Mouse (Mus musculus) erythroid progenitor cell, adult 5-6 weeks (primary cell): Measurements from ENCODE around the gene Rhox4a2. TPM values are rescaled to one million over a fixed set of nuclear protein-coding genes. Genes with fewer than 3 reads are reported as not detected.
"Not testable (repeated sequence)": the region's sequence is repeated elsewhere in the genome, so short reads cannot be mapped to it uniquely, and the experiment has no call there.

Experiments used
- ATAC-seq: replicated peaks from 2 replicates; pipeline ENCODE4 v1.8.0; 2016; ENCODE audit warnings: moderate number of reproducible peaks, mild to moderate bottlenecking, moderate TSS enrichment, inconsistent platforms; ENCODE audit not compliant: poor library complexity, low FRiP score, severe bottlenecking
- total RNA-seq, 2 experiments: library from RNA; stranded (forward) in 1 of 2; stranded (reverse) in 1 of 2; fragments of 150-400 nt in 1 of 2; fragments of 186-747, 209-891 nt in 1 of 2; gene quantifications; 2 replicates each; pipeline versions ENCODE4 v1.2.3 to v1.2.4; 2015 to 2017; ENCODE audit warnings: low replicate concordance in 2 of 2

Gene Rhox4a2
- total RNA-seq (2015; ENCODE audit: low replicate concordance) = not detected in 2 replicates
- total RNA-seq (2017; ENCODE audit: low replicate concordance) = not detected in 2 replicates

- ATAC-seq = not testable (repeated sequence)
Observed at GRCm38 (mm10) chrX:37390548-37390947, at the start of gene Rhox4a2. TSS of gene Rhox4a2 (plus strand) at chrX:37390848.

GRCm38 (mm10) chrX:37379728-37380127 is 10.9 kb upstream of the Rhox4a2 start, which contains the start of gene Rhox3a2:
TSS of gene Rhox3a2 (plus strand) at chrX:37380028.
- ATAC-seq = not testable (repeated sequence)

- ATAC-seq = not testable (repeated sequence)
Observed at GRCm38 (mm10) chrX:37411767-37412166, 21.1 kb downstream of the Rhox4a2 start, which contains the start of gene Rhox2b. TSS of gene Rhox2b (plus strand) at chrX:37412067.

- not testable (repeated sequence) for ATAC-seq
Observed at GRCm38 (mm10) chrX:37432194-37432593, 41.5 kb downstream of the Rhox4a2 start, which contains the start of gene Rhox4b. TSS of gene Rhox4b (plus strand) at chrX:37432494.

Other genes starting within 250 kb of the Rhox4a2 start
- gene Akap14, start 222.0 kb upstream of the Rhox4a2 start, total RNA-seq (2015; ENCODE audit: low replicate concordance) = not detected in 2 replicates
- not detected in 2 replicates for gene Akap14, start 222.0 kb upstream of the Rhox4a2 start, total RNA-seq (2017; ENCODE audit: low replicate concordance)
- gene Ndufa1, start 199.7 kb upstream of the Rhox4a2 start, total RNA-seq (2015; ENCODE audit: low replicate concordance) = 26.3 and 59.5 TPM in 2 replicates
- gene Ndufa1, start 199.7 kb upstream of the Rhox4a2 start, total RNA-seq (2017; ENCODE audit: low replicate concordance) = 51.6 and 63.5 TPM in 2 replicates
- gene Rnf113a1, start 199.6 kb upstream of the Rhox4a2 start, total RNA-seq (2015; ENCODE audit: low replicate concordance) = 1.4 and 2.1 TPM in 2 replicates
- not detected in 2 replicates for gene Rnf113a1, start 199.6 kb upstream of the Rhox4a2 start, total RNA-seq (2017; ENCODE audit: low replicate concordance)
- not detected in 2 replicates for gene Gm9, start 179.8 kb upstream of the Rhox4a2 start, total RNA-seq (2015; ENCODE audit: low replicate concordance)
- not detected in 2 replicates for gene Gm9, start 179.8 kb upstream of the Rhox4a2 start, total RNA-seq (2017; ENCODE audit: low replicate concordance)
- not detected in 2 replicates for gene Rhox1, start 168.6 kb upstream of the Rhox4a2 start, total RNA-seq (2015; ENCODE audit: low replicate concordance)
- gene Rhox1, start 168.6 kb upstream of the Rhox4a2 start, total RNA-seq (2017; ENCODE audit: low replicate concordance) = not detected in 2 replicates
- gene Rhox2a, start 145.9 kb upstream of the Rhox4a2 start, total RNA-seq (2015; ENCODE audit: low replicate concordance) = not detected in 2 replicates
- gene Rhox2a, start 145.9 kb upstream of the Rhox4a2 start, total RNA-seq (2017; ENCODE audit: low replicate concordance) = not detected in 2 replicates
- not detected in 2 replicates for gene Rhox3a, start 140.9 kb upstream of the Rhox4a2 start, total RNA-seq (2015; ENCODE audit: low replicate concordance)
- gene Rhox3a, start 140.9 kb upstream of the Rhox4a2 start, total RNA-seq (2017; ENCODE audit: low replicate concordance) = not detected in 2 replicates
- not detected in 2 replicates for gene Rhox4a, start 125.5 kb upstream of the Rhox4a2 start, total RNA-seq (2015; ENCODE audit: low replicate concordance)
- gene Rhox4a, start 125.5 kb upstream of the Rhox4a2 start, total RNA-seq (2017; ENCODE audit: low replicate concordance) = not detected in 2 replicates
- not detected in 2 replicates for gene Rhox3a2, start 10.8 kb upstream of the Rhox4a2 start, total RNA-seq (2015; ENCODE audit: low replicate concordance)
- gene Rhox3a2, start 10.8 kb upstream of the Rhox4a2 start, total RNA-seq (2017; ENCODE audit: low replicate concordance) = not detected in 2 replicates
- not detected in 2 replicates for gene Rhox2b, start 21.2 kb downstream of the Rhox4a2 start, total RNA-seq (2015; ENCODE audit: low replicate concordance)
- gene Rhox2b, start 21.2 kb downstream of the Rhox4a2 start, total RNA-seq (2017; ENCODE audit: low replicate concordance) = not detected in 2 replicates
- gene Rhox4b, start 41.6 kb downstream of the Rhox4a2 start, total RNA-seq (2015; ENCODE audit: low replicate concordance) = not detected in 2 replicates
- not detected in 2 replicates for gene Rhox4b, start 41.6 kb downstream of the Rhox4a2 start, total RNA-seq (2017; ENCODE audit: low replicate concordance)
- not detected in 2 replicates for gene Rhox2c, start 62.8 kb downstream of the Rhox4a2 start, total RNA-seq (2015; ENCODE audit: low replicate concordance)
- not detected in 2 replicates for gene Rhox2c, start 62.8 kb downstream of the Rhox4a2 start, total RNA-seq (2017; ENCODE audit: low replicate concordance)
- not detected in 2 replicates for gene Rhox3c, start 67.7 kb downstream of the Rhox4a2 start, total RNA-seq (2015; ENCODE audit: low replicate concordance)
- not detected in 2 replicates for gene Rhox3c, start 67.7 kb downstream of the Rhox4a2 start, total RNA-seq (2017; ENCODE audit: low replicate concordance)
- gene Rhox4c, start 89.5 kb downstream of the Rhox4a2 start, total RNA-seq (2015; ENCODE audit: low replicate concordance) = not detected in 2 replicates
- not detected in 2 replicates for gene Rhox4c, start 89.5 kb downstream of the Rhox4a2 start, total RNA-seq (2017; ENCODE audit: low replicate concordance)
- not detected in 2 replicates for gene Rhox2d, start 102.6 kb downstream of the Rhox4a2 start, total RNA-seq (2015; ENCODE audit: low replicate concordance)
- not detected in 2 replicates for gene Rhox2d, start 102.6 kb downstream of the Rhox4a2 start, total RNA-seq (2017; ENCODE audit: low replicate concordance)
- not detected in 2 replicates for gene Rhox4d, start 123.5 kb downstream of the Rhox4a2 start, total RNA-seq (2015; ENCODE audit: low replicate concordance)
- not detected in 2 replicates for gene Rhox4d, start 123.5 kb downstream of the Rhox4a2 start, total RNA-seq (2017; ENCODE audit: low replicate concordance)
- not detected in 2 replicates for gene Rhox2e, start 139.6 kb downstream of the Rhox4a2 start, total RNA-seq (2015; ENCODE audit: low replicate concordance)
- not detected in 2 replicates for gene Rhox2e, start 139.6 kb downstream of the Rhox4a2 start, total RNA-seq (2017; ENCODE audit: low replicate concordance)
- gene Rhox3e, start 151.2 kb downstream of the Rhox4a2 start, total RNA-seq (2015; ENCODE audit: low replicate concordance) = not detected in 2 replicates
- not detected in 2 replicates for gene Rhox3e, start 151.2 kb downstream of the Rhox4a2 start, total RNA-seq (2017; ENCODE audit: low replicate concordance)
- not detected in 2 replicates for gene Rhox4e, start 166.6 kb downstream of the Rhox4a2 start, total RNA-seq (2015; ENCODE audit: low replicate concordance)
- not detected in 2 replicates for gene Rhox4e, start 166.6 kb downstream of the Rhox4a2 start, total RNA-seq (2017; ENCODE audit: low replicate concordance)
- gene Rhox2f, start 180.6 kb downstream of the Rhox4a2 start, total RNA-seq (2015; ENCODE audit: low replicate concordance) = not detected in 2 replicates
- gene Rhox2f, start 180.6 kb downstream of the Rhox4a2 start, total RNA-seq (2017; ENCODE audit: low replicate concordance) = not detected in 2 replicates
- not detected in 2 replicates for gene Rhox3f, start 190.1 kb downstream of the Rhox4a2 start, total RNA-seq (2015; ENCODE audit: low replicate concordance)
- gene Rhox3f, start 190.1 kb downstream of the Rhox4a2 start, total RNA-seq (2017; ENCODE audit: low replicate concordance) = not detected in 2 replicates
- not detected in 2 replicates for gene Rhox4f, start 216.9 kb downstream of the Rhox4a2 start, total RNA-seq (2015; ENCODE audit: low replicate concordance)
- gene Rhox4f, start 216.9 kb downstream of the Rhox4a2 start, total RNA-seq (2017; ENCODE audit: low replicate concordance) = not detected in 2 replicates
- gene Rhox3g, start 237.8 kb downstream of the Rhox4a2 start, total RNA-seq (2015; ENCODE audit: low replicate concordance) = not detected in 2 replicates
- gene Rhox3g, start 237.8 kb downstream of the Rhox4a2 start, total RNA-seq (2017; ENCODE audit: low replicate concordance) = not detected in 2 replicates